Mouse (Mus musculus): ENCODE results near the gene Miip.

DNA sequence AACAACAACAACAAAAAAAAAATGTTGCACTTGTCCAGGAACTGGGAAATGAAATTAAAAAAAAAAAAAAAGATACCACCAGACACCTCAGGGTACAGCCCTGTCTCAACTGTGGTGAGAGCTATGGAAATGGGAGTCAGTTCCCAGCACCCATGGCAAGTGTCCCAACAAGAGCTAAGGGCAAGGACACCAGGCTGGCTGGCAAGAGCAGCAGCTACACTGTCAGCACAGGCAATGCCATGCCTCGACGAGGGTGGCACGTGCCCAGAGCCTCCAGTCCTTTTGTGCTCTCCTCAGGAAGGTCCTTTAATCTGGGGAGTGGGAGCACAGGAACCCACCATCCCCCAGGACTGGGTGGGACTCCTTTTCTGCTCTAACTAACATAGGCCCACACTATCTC is 15.5 kb upstream of the Miip start:
- TF ChIP-seq EP300 (IDR thresholded peaks at IDR 0.05) (no peak), CTCF (IDR thresholded peaks at IDR 0.05) (no peak)

Data from lung, postnatal 0 days (tissue).